Mouse (Mus musculus) C2C12 (cell line): ENCODE results near the gene Nabp1. TPM values are rescaled to one million over a fixed set of nuclear protein-coding genes. Genes with fewer than 3 reads are reported as not detected.

ENCODE experiments used
- H3K27me3 ChIP-seq: one replicate; pipeline ENCODE4 v1.6.1; 2011; ENCODE audit not compliant: control insufficient read depth, insufficient read depth, insufficient read length
- H3K36me3 ChIP-seq: one replicate; pipeline ENCODE4 v1.6.1; 2011; ENCODE audit not compliant: control insufficient read depth, insufficient read depth
- H3K4me3 ChIP-seq: one replicate; pipeline ENCODE4 v1.5.1; 2011; ENCODE audit warnings: mild to moderate bottlenecking, control low read depth; ENCODE audit not compliant: poor library complexity, insufficient read depth, severe bottlenecking
- H3K79me2 ChIP-seq: one replicate; pipeline ENCODE4 v1.6.1; 2011; ENCODE audit not compliant: control insufficient read depth, insufficient read depth
- H3K79me3 ChIP-seq: one replicate; pipeline ENCODE4 v1.6.1; 2011; ENCODE audit warnings: low read depth, control low read depth
- H3ac ChIP-seq: one replicate; pipeline ENCODE3; 2011; ENCODE audit warnings: low read depth; ENCODE audit not compliant: control insufficient read depth, insufficient read length
- CEBPB ChIP-seq: IDR thresholded peaks from one replicate; pipeline ENCODE4 v1.6.1; 2011; ENCODE audit warnings: low read depth, mild to moderate bottlenecking, control low read depth, moderate library complexity
- CTCF ChIP-seq: IDR thresholded peaks from one replicate; pipeline ENCODE4 v1.5.1; 2011; ENCODE audit not compliant: control insufficient read depth, insufficient read depth, insufficient read length
- FOSL1 ChIP-seq: IDR thresholded peaks from one replicate; pipeline ENCODE4 v1.8.0; 2011; ENCODE audit warnings: mild to moderate bottlenecking, low read length; ENCODE audit not compliant: poor library complexity, insufficient read depth, severe bottlenecking
- MAX ChIP-seq: IDR thresholded peaks from one replicate; pipeline ENCODE4 v1.6.1; 2011; ENCODE audit warnings: mild to moderate bottlenecking, control low read depth
- MYOD1 ChIP-seq: IDR thresholded peaks from one replicate; pipeline ENCODE4 v1.6.1; 2011; ENCODE audit warnings: low read depth; ENCODE audit not compliant: control insufficient read depth, insufficient read length
- MYOG ChIP-seq: IDR thresholded peaks from one replicate; pipeline ENCODE4 v1.6.1; 2011; ENCODE audit not compliant: control insufficient read depth, insufficient read length; ENCODE audit errors: extremely low read depth
- USF1 ChIP-seq: IDR thresholded peaks from one replicate; pipeline ENCODE4 v1.6.1; 2011; ENCODE audit warnings: low read depth, mild to moderate bottlenecking, control low read depth, moderate library complexity
- polyA plus RNA-seq: library from polyadenylated mRNA; unstranded; fragments of >200 nt; fragmentation: generic; extraction: Trizol; gene quantifications from one replicate; pipeline ENCODE4 v1.2.1, GENCODE M21; 2012; ENCODE audit warnings: missing spikeins

The Nabp1 gene
- polyA plus RNA-seq, 1 experiment, result 7.1 TPM

- Histone ChIP-seq H3K27me3 (no peaks in the 10 kb centered on the region), H3ac (no peak overlapping the region), H3K79me2 (peaks cover 26% of the 10 kb centered on the region), H3K4me3 (no peak overlapping the region), H3K79me3 (peaks cover 15% of the 10 kb centered on the region), H3K36me3 (peaks cover 4% of the 10 kb centered on the region)
- no peak for TF ChIP-seq FOSL1
- TF ChIP-seq MYOG, result no peak
- TF ChIP-seq USF1, result no peak
- TF ChIP-seq CTCF, result no peak
- TF ChIP-seq CEBPB, result no peak
- TF ChIP-seq MYOD1, result no peak
- no peak for TF ChIP-seq MAX
Measured at GRCm38 (mm10) chr1:51480386-51480785, 2.2 kb upstream of the Nabp1 start.

- peaks cover 33% of the 10 kb centered on the region for H3K79me2 ChIP-seq
- H3ac ChIP-seq, result no peak overlapping the region
- H3K79me3 ChIP-seq, result peaks cover 20% of the 10 kb centered on the region
- no peaks in the 10 kb centered on the region for H3K27me3 ChIP-seq
- peaks cover 9% of the 10 kb centered on the region for H3K36me3 ChIP-seq
- no peak overlapping the region for H3K4me3 ChIP-seq
- TF ChIP-seq CTCF (no peak), MYOG (no peak), USF1 (no peak), CEBPB (no peak), MAX (no peak), MYOD1 (no peak), FOSL1 (no peak)
Measured at GRCm38 (mm10) chr1:51479691-51480090, 1.5 kb upstream of the Nabp1 start.

GRCm38 (mm10) chr1:51479027-51479329 is 753 bp upstream of the Nabp1 start:
- H3K36me3 ChIP-seq, result peaks cover 17% of the 10 kb centered on the region
- no peak overlapping the region for H3ac ChIP-seq
- peak overlapping the region; percentile 75 for H3K4me3 ChIP-seq

GRCm38 (mm10) chr1:51477656-51478081 is 556 bp downstream of the Nabp1 start:
- H3K4me3 ChIP-seq, result peak overlapping the region; percentile 75
- peaks cover 43% of the 10 kb centered on the region for H3K79me2 ChIP-seq
- H3ac ChIP-seq, result peak overlapping the region; percentile 70
- H3K79me3 ChIP-seq, result peaks cover 20% of the 10 kb centered on the region
- no peaks in the 10 kb centered on the region for H3K27me3 ChIP-seq
- TF ChIP-seq CEBPB, result no peak
- TF ChIP-seq MYOD1, result no peak
- TF ChIP-seq CTCF, result no peak
- no peak for TF ChIP-seq MAX
- TF ChIP-seq MYOG, result no peak
- TF ChIP-seq USF1, result no peak
- peaks cover 24% of the 10 kb centered on the region for H3K36me3 ChIP-seq

More at GRCm38 (mm10) chr1:51479027-51479329, 753 bp upstream of the Nabp1 start:
- peaks cover 20% of the 10 kb centered on the region for H3K79me3 ChIP-seq
- H3K27me3 ChIP-seq, result no peaks in the 10 kb centered on the region
- peaks cover 40% of the 10 kb centered on the region for H3K79me2 ChIP-seq
- TF ChIP-seq CEBPB (no peak), FOSL1 (no peak), CTCF (no peak), MAX (no peak), MYOG (no peak)

GRCm38 (mm10) chr1:51476405-51476804 is 1.8 kb downstream of the Nabp1 start:
- Histone ChIP-seq H3K27me3 (no peaks in the 10 kb centered on the region), H3K79me3 (peaks cover 20% of the 10 kb centered on the region), H3K79me2 (peaks cover 43% of the 10 kb centered on the region), H3ac (no peak overlapping the region), H3K36me3 (peaks cover 37% of the 10 kb centered on the region), H3K4me3 (peak overlapping the region; percentile 75)
- TF ChIP-seq CTCF, result no peak

GRCm38 (mm10) chr1:51468077-51468476 is 10.1 kb downstream of the Nabp1 start:
- H3K79me2 ChIP-seq, result no peaks in the 10 kb centered on the region
- no peak overlapping the region for H3ac ChIP-seq
- peaks cover 55% of the 10 kb centered on the region for H3K36me3 ChIP-seq
- no peak for TF ChIP-seq CEBPB
- no peak for TF ChIP-seq CTCF
- TF ChIP-seq MYOD1, result no peak
- no peak for TF ChIP-seq MAX
- no peaks in the 10 kb centered on the region for H3K27me3 ChIP-seq
- no peaks in the 10 kb centered on the region for H3K79me3 ChIP-seq
- H3K4me3 ChIP-seq, result no peak overlapping the region
